Mouse (Mus musculus): ENCODE measurements around the gene Slc35e2.

Gene Slc35e2

GRCm38 (mm10) chr4:155669598-155670075 lies 68.4 kb downstream of the Slc35e2 start:
- no peak for DNase-seq (ENCODE audit: low spot score in 2 of 2)

- peak in 1 of 2 experiments; percentile 48 for DNase-seq (ENCODE audit: low spot score in 2 of 2)
Observed at GRCm38 (mm10) chr4:155670236-155670635, 69.0 kb downstream of the Slc35e2 start.

- no peak for DNase-seq (ENCODE audit: low spot score in 2 of 2)
Observed at GRCm38 (mm10) chr4:155672082-155672481, 70.9 kb downstream of the Slc35e2 start.
